Mouse (Mus musculus) cerebellum, adult 8-10 months (tissue): Measurements from ENCODE around the gene A930002H24Rik.

ENCODE experiments used
- DNase-seq: peaks from one replicate; pipeline ENCODE4 v3.0.0; 2022

The A930002H24Rik gene

GRCm38 (mm10) chr17:63828561-63829332 is 34.8 kb downstream of the A930002H24Rik start:
- no peak for DNase-seq

GRCm38 (mm10) chr17:63826767-63827166 is 36.8 kb downstream of the A930002H24Rik start:
- no peak for DNase-seq

GRCm38 (mm10) chr17:63826196-63826595 is 37.4 kb downstream of the A930002H24Rik start:
- no peak for DNase-seq

- DNase-seq: no peak
Measured at GRCm38 (mm10) chr17:63824141-63824540, 39.5 kb downstream of the A930002H24Rik start.

GRCm38 (mm10) chr17:63818444-63819027 is 45.1 kb downstream of the A930002H24Rik start:
- DNase-seq: no peak

- no peak for DNase-seq
Measured at GRCm38 (mm10) chr17:63813552-63813951, 50.0 kb downstream of the A930002H24Rik start.
